Mouse (Mus musculus): Measurements from ENCODE around the gene Tbc1d8b.

Gene Tbc1d8b

DNA sequence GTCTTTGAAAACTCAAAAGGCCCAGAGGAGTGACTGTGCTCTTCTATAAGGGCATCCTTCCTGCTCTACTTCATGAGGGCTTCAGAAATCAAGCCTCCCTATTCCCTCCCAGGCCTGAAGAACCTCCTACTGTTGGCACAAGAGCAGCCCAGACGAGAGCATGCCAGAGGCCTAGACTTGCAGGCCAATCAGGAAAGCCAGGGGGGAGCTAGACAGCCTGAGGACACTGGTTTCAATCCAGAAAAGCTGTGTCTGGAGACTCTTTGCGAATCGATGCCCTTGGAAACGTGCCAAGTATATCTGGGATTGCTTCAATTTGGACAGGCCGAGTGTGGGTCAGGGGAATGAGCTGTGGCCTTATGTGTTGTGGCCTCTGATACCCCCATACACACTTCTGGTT, 94.6 kb downstream of the Tbc1d8b start:
- DNase-seq (ENCODE audit: low spot score in 2 of 2) = no peak

DNA sequence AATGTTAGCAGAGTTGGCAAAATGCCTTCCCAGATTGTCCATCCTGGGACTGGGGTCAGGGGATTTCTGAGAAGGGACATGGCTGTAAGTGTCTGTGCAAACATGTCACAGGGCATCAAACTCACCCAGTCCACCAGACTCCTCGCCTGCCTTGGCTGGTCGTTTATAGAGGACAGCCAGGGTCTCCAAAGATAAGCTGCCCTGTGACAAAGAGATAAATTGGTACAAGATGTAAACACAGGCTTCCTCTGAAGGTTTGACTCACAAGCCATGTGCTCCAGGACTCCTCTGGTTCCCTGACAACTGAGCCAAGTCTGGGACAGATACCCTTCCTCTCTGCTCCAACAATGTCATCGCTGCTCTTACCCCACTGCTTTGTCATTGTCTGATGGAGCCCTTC, 96.2 kb downstream of the Tbc1d8b start:
- DNase-seq (ENCODE audit: low spot score in 2 of 2) = no peak

DNA sequence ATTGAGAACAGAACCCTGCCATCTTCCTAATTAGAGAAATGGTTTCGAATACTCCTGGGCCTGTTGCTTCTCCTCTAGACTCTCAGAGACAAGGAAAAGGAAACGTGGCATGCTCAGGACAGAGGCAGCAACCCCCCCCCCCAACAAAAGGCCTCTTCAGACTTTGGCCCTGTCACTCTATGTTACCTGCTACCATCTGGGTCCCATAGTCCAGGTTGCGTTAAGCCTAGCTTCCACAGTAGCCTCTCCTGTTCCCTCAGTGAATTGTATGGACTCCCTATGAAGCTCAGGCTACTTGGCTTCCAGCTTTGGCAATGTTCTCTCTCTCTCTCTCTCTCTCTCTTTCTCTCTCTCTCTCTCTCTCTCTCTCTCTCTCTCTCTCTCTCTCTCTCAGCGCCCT, 96.8 kb downstream of the Tbc1d8b start:
- no peak for DNase-seq (ENCODE audit: low spot score in 2 of 2)

DNA sequence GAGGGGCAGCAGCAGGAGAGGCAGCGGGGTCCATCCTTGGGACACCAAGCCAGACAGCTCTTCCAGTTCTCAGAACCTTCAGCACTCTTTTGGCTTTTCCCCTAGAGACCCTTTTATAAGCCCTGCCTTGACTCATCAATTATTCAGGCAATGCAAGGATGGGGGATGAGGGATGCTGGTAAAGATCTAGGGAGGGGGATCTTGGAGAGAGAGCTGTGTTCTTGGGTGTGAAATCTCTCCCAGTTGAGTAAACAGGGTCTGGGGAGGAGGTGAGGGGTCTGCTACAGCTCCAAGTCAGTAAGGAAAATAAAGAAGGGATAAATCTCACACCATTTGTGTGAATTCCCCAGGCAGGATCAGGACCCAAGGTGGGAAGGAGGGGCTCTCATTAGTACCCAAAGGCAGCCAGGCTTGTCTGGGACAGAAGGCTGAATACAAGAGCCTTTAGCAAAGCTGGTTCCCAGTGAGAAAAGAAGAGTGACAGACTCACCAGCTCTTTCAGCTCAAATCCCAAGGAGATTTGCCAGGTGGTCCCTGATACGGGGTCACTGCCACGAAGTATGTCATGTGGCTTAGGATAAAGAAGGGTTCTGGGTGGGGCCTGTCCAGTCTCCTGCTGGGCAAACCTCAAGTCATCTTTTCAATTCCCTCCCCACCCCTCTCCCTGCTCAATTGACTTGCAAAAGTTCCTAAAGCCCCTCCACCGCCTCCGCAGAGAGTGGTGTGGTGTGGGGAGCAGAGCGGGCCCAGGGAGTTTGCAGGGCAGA, 97.7 kb downstream of the Tbc1d8b start, which contains the start of gene Ripply1:
TSS of gene Ripply1 (minus strand) at position 76 of the 767 bp plus-strand sequence.
- DNase-seq (ENCODE audit: low spot score in 2 of 2) = no peak

GRCm38 (mm10) chrX:139783045-139783422, 98.2 kb downstream of the Tbc1d8b start:
- no peak for DNase-seq (ENCODE audit: low spot score in 2 of 2)

DNA sequence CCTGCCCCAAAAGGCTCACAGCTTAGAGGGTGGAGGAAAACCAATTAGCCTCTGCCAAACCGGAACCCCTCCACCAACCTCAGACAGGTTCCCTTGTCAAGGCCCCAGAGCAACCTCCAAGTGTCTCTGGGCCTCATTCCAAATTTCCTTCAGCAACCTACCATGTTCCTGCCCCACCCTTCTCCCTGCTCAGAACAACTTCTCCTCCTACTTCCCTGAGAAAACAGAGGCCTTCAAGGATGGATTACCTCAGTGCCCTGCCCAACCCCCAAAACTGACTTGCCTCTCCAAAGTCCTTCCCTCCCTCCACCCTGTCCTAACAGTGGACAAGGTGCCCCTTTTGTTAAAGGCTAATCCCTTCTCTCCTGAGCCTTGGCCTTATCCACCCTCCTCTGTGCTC, 101.0 kb downstream of the Tbc1d8b start:
- DNase-seq (ENCODE audit: low spot score in 2 of 2) = no peak

- no peak for DNase-seq (ENCODE audit: low spot score in 2 of 2)
Observed at GRCm38 (mm10) chrX:139794072-139794845, 109.5 kb downstream of the Tbc1d8b start.

DNA sequence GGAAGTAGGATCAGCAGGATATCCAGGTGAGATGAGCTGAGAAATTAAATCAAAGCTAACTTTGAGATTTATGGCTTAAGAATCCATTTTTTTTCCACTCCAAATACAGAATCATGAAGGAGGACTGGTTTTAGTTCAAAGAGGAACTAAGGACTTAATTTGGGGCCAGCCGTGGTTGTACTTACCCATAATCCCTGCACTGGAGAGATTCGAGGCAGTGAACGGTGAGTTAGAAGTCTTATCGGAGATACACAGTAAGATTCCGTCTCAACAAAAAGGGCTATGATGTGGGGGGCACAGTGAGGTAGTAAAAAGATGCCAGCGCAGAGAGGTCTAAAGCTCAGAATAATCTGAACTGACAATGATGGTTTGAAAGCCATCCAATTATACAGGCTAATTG, 111.2 kb downstream of the Tbc1d8b start:
- DNase-seq (ENCODE audit: low spot score in 2 of 2) = no peak

DNA sequence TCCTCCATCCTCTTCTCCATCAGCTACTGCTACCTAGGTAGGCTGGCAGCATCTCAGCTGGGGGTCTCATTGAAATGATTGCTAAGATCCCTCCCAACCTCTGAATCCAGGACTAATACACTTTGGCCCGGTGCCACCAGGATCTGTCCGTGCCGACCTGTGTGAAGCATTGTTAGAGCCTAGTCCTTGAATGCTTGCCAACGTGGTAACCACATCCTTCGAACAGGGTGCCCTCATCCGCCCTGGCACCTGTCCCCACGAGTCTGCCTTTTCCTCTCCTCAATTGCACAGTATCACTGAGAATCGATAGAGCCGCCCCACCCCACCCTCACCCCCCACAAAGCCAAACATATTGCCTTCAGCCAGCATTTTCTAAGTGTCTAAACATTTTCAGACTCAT, 113.1 kb downstream of the Tbc1d8b start:
- no peak for DNase-seq (ENCODE audit: low spot score in 2 of 2)

GRCm38 (mm10) chrX:139799953-139800352, 115.2 kb downstream of the Tbc1d8b start:
- DNase-seq (ENCODE audit: low spot score in 2 of 2) = no peak

- DNase-seq (ENCODE audit: low spot score in 2 of 2) = no peak
Observed at GRCm38 (mm10) chrX:139800406-139800878, 115.6 kb downstream of the Tbc1d8b start, which contains the start of gene Cldn2. TSS of gene Cldn2 (plus strand) at chrX:139800828.
